Mouse (Mus musculus): ENCODE data around the gene Enpp7.

The Enpp7 gene

GRCm38 (mm10) chr11:118987999-118988398, at the start of gene Enpp7:
Gene Enpp7, plus strand, starts transcription at chr11:118988188.
- no peak for DNase-seq

- peak in 1 of 2 experiments; percentile 48 for DNase-seq
These were observed 48.3 kb upstream of the Enpp7 start for GRCm38 (mm10) chr11:118939731-118940130.

- DNase-seq, result peak; percentile 97 to 98
These were observed 47.4 kb upstream of the Enpp7 start for GRCm38 (mm10) chr11:118940539-118940938.

- DNase-seq, result no peak
These were observed 46.7 kb upstream of the Enpp7 start for GRCm38 (mm10) chr11:118941268-118941667.

GRCm38 (mm10) chr11:118945868-118946267, 42.1 kb upstream of the Enpp7 start:
- DNase-seq, result no peak

GRCm38 (mm10) chr11:118955016-118955415, 33.0 kb upstream of the Enpp7 start:
- DNase-seq, result no peak

GRCm38 (mm10) chr11:118957070-118957471, 30.9 kb upstream of the Enpp7 start:
- peak; percentile 90 to 91 for DNase-seq

GRCm38 (mm10) chr11:118960649-118961048, 27.3 kb upstream of the Enpp7 start:
- no peak for DNase-seq

- peak; percentile 46 to 53 for DNase-seq
These were observed 25.5 kb upstream of the Enpp7 start for GRCm38 (mm10) chr11:118962478-118962877.

GRCm38 (mm10) chr11:118963926-118964325, 24.1 kb upstream of the Enpp7 start:
- DNase-seq, result peak; percentile 63 to 67

- no peak for DNase-seq
These were observed 22.9 kb upstream of the Enpp7 start for GRCm38 (mm10) chr11:118965078-118965477.

GRCm38 (mm10) chr11:118971470-118972034, 16.4 kb upstream of the Enpp7 start:
- peak; percentile 72 to 84 for DNase-seq

GRCm38 (mm10) chr11:118972431-118973377, 15.3 kb upstream of the Enpp7 start:
- DNase-seq, result peak; percentile 97 to 99

GRCm38 (mm10) chr11:118974340-118974739, 13.6 kb upstream of the Enpp7 start:
- DNase-seq, result peak; percentile 41 to 46

- DNase-seq, result peak; percentile 89 to 91
These were observed 12.6 kb upstream of the Enpp7 start for GRCm38 (mm10) chr11:118975427-118975826.

- peak in 1 of 2 experiments; percentile 46 for DNase-seq
These were observed 12.1 kb upstream of the Enpp7 start for GRCm38 (mm10) chr11:118975917-118976316.

- no peak for DNase-seq
These were observed 7.6 kb upstream of the Enpp7 start for GRCm38 (mm10) chr11:118980388-118980787.

GRCm38 (mm10) chr11:118981012-118981776, 6.8 kb upstream of the Enpp7 start:
- DNase-seq, result no peak

GRCm38 (mm10) chr11:118982593-118983113, 5.3 kb upstream of the Enpp7 start:
- no peak for DNase-seq

GRCm38 (mm10) chr11:118985571-118985970, 2.4 kb upstream of the Enpp7 start:
- DNase-seq, result no peak

- DNase-seq, result no peak
These were observed 4.8 kb downstream of the Enpp7 start for GRCm38 (mm10) chr11:118992781-118993180.

GRCm38 (mm10) chr11:118995448-118995847, 7.5 kb downstream of the Enpp7 start:
- DNase-seq, result no peak

- DNase-seq, result no peak
These were observed 9.2 kb downstream of the Enpp7 start for GRCm38 (mm10) chr11:118997182-118997581.

Measured in cerebellum, postnatal 25 days (tissue).